Mouse (Mus musculus): ENCODE data around the gene Ldlrad3.

DNA sequence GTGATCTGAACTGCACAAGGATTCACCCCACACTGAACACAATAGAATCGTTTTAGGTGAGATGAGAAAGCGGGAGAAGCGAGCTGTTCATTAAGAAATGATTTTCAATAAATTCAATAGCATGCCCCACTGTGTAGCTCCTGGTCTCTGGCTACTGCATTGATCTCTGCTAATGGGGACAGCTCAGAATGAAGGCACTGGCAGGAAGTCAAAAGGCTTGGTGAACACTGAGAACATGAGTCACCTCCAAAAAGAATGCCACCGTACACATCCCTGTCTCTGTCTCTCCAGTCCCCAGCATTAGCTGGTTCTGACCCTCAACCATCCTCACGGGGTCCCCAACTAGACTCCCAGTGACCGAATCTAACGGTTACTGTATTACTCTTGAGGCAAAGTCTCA lies 60.1 kb downstream of the Ldlrad3 start:
- TF ChIP-seq CTCF (IDR thresholded peaks at IDR 0.05; ENCODE audit: low read depth) (no peak), EP300 (IDR thresholded peaks at IDR 0.05; ENCODE audit: low read depth) (no peak)
